Mouse (Mus musculus): Measurements from ENCODE around the gene Rnf144b. TPM values are rescaled to one million over a fixed set of nuclear protein-coding genes. Genes with fewer than 3 reads are reported as not detected.

The Rnf144b gene
- polyA plus RNA-seq, 1 experiment from 2014 or later = 0.90 TPM

GRCm38 (mm10) chr13:47096591-47096990, 25.9 kb upstream of the Rnf144b start:
- Histone ChIP-seq H3K4me2 (no peak overlapping the region), H3K36me3 (ENCODE audit: control insufficient read depth, insufficient read depth, low read length) (peaks cover 35% of the 10 kb centered on the region), H3K9ac (ENCODE audit: low read depth, low read length) (no peak overlapping the region), H3K27me3 (replicated peaks; ENCODE audit: control insufficient read depth, insufficient read depth, low read length) (no peaks in the 10 kb centered on the region), H3K4me1 (replicated peaks; ENCODE audit: control insufficient read depth, insufficient read depth, low read length) (no peaks in the 10 kb centered on the region), H3K4me3 (ENCODE audit: low read depth, low read length) (no peak overlapping the region), H3K9me3 (ENCODE audit: control insufficient read depth, low read length) (no peaks in the 10 kb centered on the region), H3K27ac (ENCODE audit: low read depth, low read length) (no peak overlapping the region)
- 87% methylated on average over 2 of the region's 2 CpGs for WGBS
- ATAC-seq (replicated peaks; ENCODE audit: low FRiP score) (no peak), DNase-seq (ENCODE audit: low spot score) (no peak)

- Histone ChIP-seq H3K27me3 (replicated peaks; ENCODE audit: control insufficient read depth, insufficient read depth, low read length) (no peaks in the 10 kb centered on the region), H3K4me3 (ENCODE audit: low read depth, low read length) (no peak overlapping the region), H3K27ac (ENCODE audit: low read depth, low read length) (no peak overlapping the region), H3K36me3 (ENCODE audit: control insufficient read depth, insufficient read depth, low read length) (peaks cover 35% of the 10 kb centered on the region), H3K9me3 (ENCODE audit: control insufficient read depth, low read length) (no peaks in the 10 kb centered on the region), H3K4me2 (no peak overlapping the region), H3K9ac (ENCODE audit: low read depth, low read length) (no peak overlapping the region), H3K4me1 (replicated peaks; ENCODE audit: control insufficient read depth, insufficient read depth, low read length) (peaks cover 12% of the 10 kb centered on the region)
- WGBS = 83% methylated on average over 7 of the region's 7 CpGs
- DNase-seq (ENCODE audit: low spot score) (no peak), ATAC-seq (replicated peaks; ENCODE audit: low FRiP score) (no peak)
These were observed 23.2 kb upstream of the Rnf144b start for GRCm38 (mm10) chr13:47099265-47099664.

- H3K27me3 ChIP-seq (replicated peaks; ENCODE audit: control insufficient read depth, insufficient read depth, low read length) = no peaks in the 10 kb centered on the region
- no peak for DNase-seq (ENCODE audit: low spot score)
- ATAC-seq (replicated peaks; ENCODE audit: low FRiP score) = no peak
- no peak overlapping the region for H3K4me3 ChIP-seq (ENCODE audit: low read depth, low read length)
- H3K4me1 ChIP-seq (replicated peaks; ENCODE audit: control insufficient read depth, insufficient read depth, low read length) = peaks cover 14% of the 10 kb centered on the region
- 83% methylated on average over 2 of the region's 2 CpGs for WGBS
- no peak overlapping the region for H3K9ac ChIP-seq (ENCODE audit: low read depth, low read length)
- no peak overlapping the region for H3K4me2 ChIP-seq
- no peaks in the 10 kb centered on the region for H3K9me3 ChIP-seq (ENCODE audit: control insufficient read depth, low read length)
- peaks cover 25% of the 10 kb centered on the region for H3K36me3 ChIP-seq (ENCODE audit: control insufficient read depth, insufficient read depth, low read length)
- H3K27ac ChIP-seq (ENCODE audit: low read depth, low read length) = no peak overlapping the region
These were observed 21.9 kb upstream of the Rnf144b start for GRCm38 (mm10) chr13:47100587-47100986.

GRCm38 (mm10) chr13:47104146-47104545, 18.3 kb upstream of the Rnf144b start:
- ATAC-seq (replicated peaks; ENCODE audit: low FRiP score) (no peak), DNase-seq (ENCODE audit: low spot score) (no peak)
- peak overlapping the region; percentile 98 for H3K9ac ChIP-seq (ENCODE audit: low read depth, low read length)
- peaks cover 18% of the 10 kb centered on the region for H3K36me3 ChIP-seq (ENCODE audit: control insufficient read depth, insufficient read depth, low read length)
- H3K27ac ChIP-seq (ENCODE audit: low read depth, low read length) = no peak overlapping the region
- H3K9me3 ChIP-seq (ENCODE audit: control insufficient read depth, low read length) = no peaks in the 10 kb centered on the region
- peaks cover 30% of the 10 kb centered on the region for H3K4me1 ChIP-seq (replicated peaks; ENCODE audit: control insufficient read depth, insufficient read depth, low read length)
- 29% methylated on average over 2 of the region's 2 CpGs for WGBS
- H3K4me2 ChIP-seq = peak overlapping the region; percentile 88
- no peaks in the 10 kb centered on the region for H3K27me3 ChIP-seq (replicated peaks; ENCODE audit: control insufficient read depth, insufficient read depth, low read length)
- peak overlapping the region; percentile 89 for H3K4me3 ChIP-seq (ENCODE audit: low read depth, low read length)

GRCm38 (mm10) chr13:47104856-47105541, 17.5 kb upstream of the Rnf144b start:
- Histone ChIP-seq H3K4me3 (ENCODE audit: low read depth, low read length) (peak overlapping the region; percentile 89), H3K27ac (ENCODE audit: low read depth, low read length) (peak overlapping the region; percentile 100), H3K4me1 (replicated peaks; ENCODE audit: control insufficient read depth, insufficient read depth, low read length) (peaks cover 31% of the 10 kb centered on the region), H3K9me3 (ENCODE audit: control insufficient read depth, low read length) (no peaks in the 10 kb centered on the region), H3K36me3 (ENCODE audit: control insufficient read depth, insufficient read depth, low read length) (peaks cover 13% of the 10 kb centered on the region), H3K27me3 (replicated peaks; ENCODE audit: control insufficient read depth, insufficient read depth, low read length) (no peaks in the 10 kb centered on the region), H3K4me2 (peak overlapping the region; percentile 88), H3K9ac (ENCODE audit: low read depth, low read length) (peak overlapping the region; percentile 98)
- under 1% methylated on average over 25 of the region's 25 CpGs for WGBS
- peak; percentile 52 for DNase-seq (ENCODE audit: low spot score)
- no peak for ATAC-seq (replicated peaks; ENCODE audit: low FRiP score)

GRCm38 (mm10) chr13:47105711-47106579, 16.5 kb upstream of the Rnf144b start, which contains the start of gene Dek:
TSS of gene Dek (minus strand) at chr13:47106201.
- peak; percentile 82 for ATAC-seq (replicated peaks; ENCODE audit: low FRiP score)
- H3K9ac ChIP-seq (ENCODE audit: low read depth, low read length) = peak within 1 kb of the TSS; percentile 98
- peak; percentile 93 for DNase-seq (ENCODE audit: low spot score)
- peak within 1 kb of the TSS; percentile 89 for H3K4me3 ChIP-seq (ENCODE audit: low read depth, low read length)
- peaks cover 9% of the 10 kb centered on the region for H3K36me3 ChIP-seq (ENCODE audit: control insufficient read depth, insufficient read depth, low read length)
- peak within 1 kb of the TSS; percentile 100 for H3K27ac ChIP-seq (ENCODE audit: low read depth, low read length)
- WGBS = under 1% methylated on average over 125 of the region's 129 CpGs
- H3K9me3 ChIP-seq (ENCODE audit: control insufficient read depth, low read length) = no peaks in the 10 kb centered on the region
- peak within 1 kb of the TSS; percentile 88 for H3K4me2 ChIP-seq
- H3K4me1 ChIP-seq (replicated peaks; ENCODE audit: control insufficient read depth, insufficient read depth, low read length) = peaks cover 38% of the 10 kb centered on the region
- no peaks in the 10 kb centered on the region for H3K27me3 ChIP-seq (replicated peaks; ENCODE audit: control insufficient read depth, insufficient read depth, low read length)

GRCm38 (mm10) chr13:47106580-47106888, 15.9 kb upstream of the Rnf144b start:
- Histone ChIP-seq H3K4me1 (replicated peaks; ENCODE audit: control insufficient read depth, insufficient read depth, low read length) (peaks cover 44% of the 10 kb centered on the region), H3K36me3 (ENCODE audit: control insufficient read depth, insufficient read depth, low read length) (peaks cover 6% of the 10 kb centered on the region), H3K27me3 (replicated peaks; ENCODE audit: control insufficient read depth, insufficient read depth, low read length) (no peaks in the 10 kb centered on the region), H3K9me3 (ENCODE audit: control insufficient read depth, low read length) (no peaks in the 10 kb centered on the region), H3K9ac (ENCODE audit: low read depth, low read length) (peak overlapping the region; percentile 98), H3K27ac (ENCODE audit: low read depth, low read length) (peak overlapping the region; percentile 100), H3K4me2 (peak overlapping the region; percentile 71), H3K4me3 (ENCODE audit: low read depth, low read length) (peak overlapping the region; percentile 89)
- no peak for ATAC-seq (replicated peaks; ENCODE audit: low FRiP score)
- no peak for DNase-seq (ENCODE audit: low spot score)
- under 1% methylated on average over 20 of the region's 20 CpGs for WGBS

- H3K27me3 ChIP-seq (replicated peaks; ENCODE audit: control insufficient read depth, insufficient read depth, low read length) = no peaks in the 10 kb centered on the region
- peak overlapping the region; percentile 47 for H3K4me2 ChIP-seq
- H3K27ac ChIP-seq (ENCODE audit: low read depth, low read length) = peak overlapping the region; percentile 70
- no peak overlapping the region for H3K4me3 ChIP-seq (ENCODE audit: low read depth, low read length)
- ATAC-seq (replicated peaks; ENCODE audit: low FRiP score) (peak; percentile 80), DNase-seq (ENCODE audit: low spot score) (no peak)
- H3K9ac ChIP-seq (ENCODE audit: low read depth, low read length) = peak overlapping the region; percentile 45; the same call in 1 of the 2 replicates
- H3K4me1 ChIP-seq (replicated peaks; ENCODE audit: control insufficient read depth, insufficient read depth, low read length) = peaks cover 43% of the 10 kb centered on the region
- WGBS = 47% methylated on average over 2 of the region's 2 CpGs
- no peaks in the 10 kb centered on the region for H3K9me3 ChIP-seq (ENCODE audit: control insufficient read depth, low read length)
- H3K36me3 ChIP-seq (ENCODE audit: control insufficient read depth, insufficient read depth, low read length) = no peaks in the 10 kb centered on the region
These were observed 13.2 kb upstream of the Rnf144b start for GRCm38 (mm10) chr13:47109239-47109638.
